Mouse (Mus musculus): Measurements from ENCODE around the gene Asxl2.
"Not testable (repeated sequence)": the region's sequence is repeated elsewhere in the genome, so short reads cannot be mapped to it uniquely, and the experiment has no call there.

Asxl2 gene

DNA sequence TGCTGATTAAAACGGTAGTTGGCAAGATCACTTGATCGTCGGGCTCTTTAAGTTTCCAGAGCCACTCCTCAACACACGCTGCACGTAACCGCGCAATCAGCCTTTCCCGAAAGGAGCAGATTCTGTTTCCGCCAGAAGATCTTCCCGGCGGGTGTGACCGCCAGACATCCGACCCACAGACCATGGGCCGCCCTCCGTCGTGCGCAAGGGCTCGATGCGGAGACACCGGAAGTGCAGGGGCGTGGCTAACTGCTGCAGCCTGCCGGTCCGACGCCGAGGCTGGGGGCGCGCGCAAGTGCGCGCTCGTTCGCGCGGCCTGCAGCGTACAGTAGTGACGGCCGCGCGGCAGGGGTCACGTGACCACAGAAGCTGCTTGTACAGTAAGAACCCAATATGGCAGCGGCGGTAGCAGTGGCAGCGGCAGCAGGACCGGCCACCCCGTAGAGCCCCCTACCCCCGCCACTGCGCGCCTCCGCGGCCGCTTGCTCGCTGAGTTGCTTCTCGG lies at the start of gene Asxl2:
Gene Asxl2 (plus strand): TSS at position 328 of the 505 bp plus-strand sequence.
- peak; percentile 99 for DNase-seq (ENCODE audit: low spot score)

DNA sequence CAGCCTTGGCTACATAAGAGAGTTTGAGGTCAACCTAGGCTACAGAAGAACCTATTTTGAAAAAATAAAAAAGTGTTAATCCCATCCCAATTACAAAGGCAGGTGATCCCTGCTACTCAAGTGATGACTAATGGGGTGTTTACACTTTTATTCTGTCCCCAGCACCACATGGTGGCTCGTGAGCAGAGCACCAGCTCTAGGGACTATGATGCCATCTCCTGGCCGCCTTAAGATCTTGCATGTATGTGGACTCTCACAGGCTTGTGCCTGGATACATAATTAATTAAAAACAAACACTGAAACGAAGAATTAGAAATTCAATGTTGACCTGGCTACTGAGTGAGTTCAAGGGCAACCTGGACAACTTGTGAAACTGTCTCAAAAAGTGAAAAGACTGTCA lies 49.5 kb upstream of the Asxl2 start:
- DNase-seq (ENCODE audit: low spot score): peak; percentile 27

DNA sequence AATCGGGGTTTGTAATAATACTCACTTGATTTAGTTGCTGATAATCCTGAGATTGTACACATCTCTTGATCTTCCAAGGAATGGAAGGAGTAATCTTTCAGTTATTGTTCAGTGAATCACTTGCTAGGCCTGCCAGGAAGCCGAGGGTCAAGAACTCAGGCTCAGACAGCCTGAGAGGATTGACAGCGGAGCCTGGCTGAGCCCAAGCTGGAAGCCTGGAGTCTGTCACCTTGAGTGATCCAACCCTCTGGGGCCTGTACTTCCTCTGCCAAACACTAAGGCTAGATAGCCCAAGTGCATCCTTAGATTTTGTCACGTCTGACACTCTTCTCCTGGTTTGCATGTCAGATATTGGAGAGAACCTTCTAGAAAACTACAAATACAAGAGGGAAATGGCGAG lies 48.9 kb upstream of the Asxl2 start:
- DNase-seq (ENCODE audit: low spot score): no peak

DNA sequence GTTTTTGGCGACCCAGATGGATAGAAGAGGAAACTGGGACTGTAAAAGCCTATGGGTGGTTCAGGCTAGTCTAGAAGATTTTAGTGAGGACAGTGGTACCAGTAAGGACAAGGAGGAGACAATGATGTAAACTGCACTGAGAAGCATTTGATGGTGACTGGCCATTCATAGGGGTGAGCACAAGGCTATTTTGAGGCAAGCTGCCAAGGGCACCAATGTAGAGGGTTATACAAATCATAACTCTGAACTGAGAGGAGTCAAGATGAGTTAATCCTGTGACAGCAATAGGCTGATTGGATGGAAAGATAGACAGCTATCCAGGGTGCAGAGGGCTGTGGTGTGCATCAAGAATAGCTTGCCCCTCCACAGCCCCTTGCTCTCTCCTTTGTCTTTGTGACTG lies 41.8 kb upstream of the Asxl2 start:
- DNase-seq (ENCODE audit: low spot score): no peak

DNA sequence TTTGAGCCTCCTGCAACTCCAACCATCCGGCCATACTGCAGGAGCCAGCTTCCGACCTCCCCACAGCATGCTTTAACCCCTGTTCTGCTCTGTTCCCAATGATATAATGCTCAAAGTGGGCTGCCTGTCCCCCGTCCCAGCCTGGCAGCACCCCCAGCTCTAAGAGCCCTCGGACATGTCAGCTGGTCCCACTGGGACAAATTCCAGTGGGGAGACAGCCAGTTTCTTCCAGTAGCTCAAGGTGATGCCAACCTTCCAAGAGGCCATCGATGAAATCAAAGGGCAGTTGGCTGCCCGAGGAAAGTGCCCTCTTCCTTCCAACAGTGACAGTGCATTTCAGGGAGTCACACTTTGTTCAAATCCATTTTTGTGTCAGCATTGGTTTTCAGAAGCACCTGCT lies 41.4 kb upstream of the Asxl2 start:
- DNase-seq (ENCODE audit: low spot score): no peak

DNA sequence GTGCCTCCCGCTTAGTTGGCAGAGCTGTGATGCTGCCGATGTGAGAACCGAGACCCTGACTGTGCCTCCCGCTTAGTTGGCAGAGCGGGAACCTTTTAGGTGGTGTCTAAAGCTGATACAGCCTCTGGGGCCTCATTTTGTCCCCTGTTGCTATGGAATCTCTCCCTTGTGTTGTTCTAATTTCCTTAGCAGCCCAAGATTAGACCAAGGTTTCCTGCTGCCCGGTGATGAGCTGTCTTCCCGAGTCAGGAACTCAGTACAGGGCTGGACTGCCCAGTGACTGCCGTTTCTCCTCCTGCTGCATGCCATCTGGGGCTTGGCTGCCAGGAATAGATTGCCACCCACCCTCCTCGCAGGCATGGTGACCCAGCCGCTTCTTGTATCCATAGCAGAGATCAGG lies 40.7 kb upstream of the Asxl2 start:
- no peak for DNase-seq (ENCODE audit: low spot score)

DNA sequence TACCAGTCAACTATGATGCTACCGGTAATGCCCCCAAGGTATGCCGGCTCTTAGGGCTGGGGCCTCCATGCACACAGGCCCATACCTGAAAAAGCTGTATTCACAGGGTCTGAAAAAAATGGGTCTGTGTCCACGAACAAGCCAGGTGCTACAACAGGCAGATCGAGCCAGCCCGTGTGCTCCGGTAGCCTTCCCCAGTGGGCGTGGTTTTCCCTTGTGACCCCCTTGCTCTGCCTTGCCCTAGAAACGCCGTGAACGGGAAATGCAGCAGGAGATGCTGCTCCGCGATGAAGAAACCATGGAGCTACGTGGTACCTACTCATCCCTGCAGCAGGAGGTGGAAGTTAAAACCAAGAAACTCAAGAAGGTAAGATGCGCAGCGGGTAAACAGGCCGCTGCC lies 38.8 kb upstream of the Asxl2 start:
- DNase-seq (ENCODE audit: low spot score): no peak

DNA sequence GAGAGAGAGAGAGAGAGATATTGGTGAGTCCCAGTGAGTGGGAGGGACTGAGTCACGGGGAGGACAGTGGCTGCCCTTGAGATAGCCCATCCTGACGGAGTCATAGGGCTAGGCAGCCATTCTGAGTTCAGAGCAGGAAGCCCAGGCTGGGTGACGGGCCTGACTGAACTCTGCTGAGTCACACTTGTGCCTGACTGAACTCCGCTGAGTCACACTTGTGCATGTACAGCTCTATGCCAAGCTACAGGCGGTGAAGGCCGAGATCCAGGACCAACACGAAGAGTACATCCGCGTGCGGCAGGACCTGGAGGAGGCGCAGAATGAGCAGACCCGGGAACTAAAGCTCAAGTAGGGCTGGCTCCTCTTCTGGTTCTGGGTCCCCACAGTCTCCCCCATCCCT lies 37.3 kb upstream of the Asxl2 start:
- DNase-seq (ENCODE audit: low spot score): peak; percentile 33

DNA sequence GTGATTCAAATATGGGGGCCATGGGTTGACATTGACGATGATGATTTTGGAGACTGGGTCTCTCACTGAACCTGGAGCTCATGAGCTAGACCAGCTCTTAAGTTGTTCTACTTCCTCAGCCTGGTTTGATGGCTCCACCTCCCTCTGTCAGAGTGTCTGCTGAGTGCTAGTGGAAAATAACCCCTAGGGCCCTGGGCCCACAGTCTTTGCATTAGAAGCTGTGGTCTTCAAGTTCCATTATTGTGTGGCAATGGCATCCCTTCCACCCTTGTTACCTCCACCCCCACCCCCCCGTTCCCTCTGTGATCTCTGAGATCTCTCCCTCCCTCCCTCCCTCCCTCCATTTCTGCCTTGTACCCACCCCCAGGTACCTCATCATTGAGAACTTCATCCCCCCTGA lies 36.6 kb upstream of the Asxl2 start:
- DNase-seq (ENCODE audit: low spot score): no peak

DNA sequence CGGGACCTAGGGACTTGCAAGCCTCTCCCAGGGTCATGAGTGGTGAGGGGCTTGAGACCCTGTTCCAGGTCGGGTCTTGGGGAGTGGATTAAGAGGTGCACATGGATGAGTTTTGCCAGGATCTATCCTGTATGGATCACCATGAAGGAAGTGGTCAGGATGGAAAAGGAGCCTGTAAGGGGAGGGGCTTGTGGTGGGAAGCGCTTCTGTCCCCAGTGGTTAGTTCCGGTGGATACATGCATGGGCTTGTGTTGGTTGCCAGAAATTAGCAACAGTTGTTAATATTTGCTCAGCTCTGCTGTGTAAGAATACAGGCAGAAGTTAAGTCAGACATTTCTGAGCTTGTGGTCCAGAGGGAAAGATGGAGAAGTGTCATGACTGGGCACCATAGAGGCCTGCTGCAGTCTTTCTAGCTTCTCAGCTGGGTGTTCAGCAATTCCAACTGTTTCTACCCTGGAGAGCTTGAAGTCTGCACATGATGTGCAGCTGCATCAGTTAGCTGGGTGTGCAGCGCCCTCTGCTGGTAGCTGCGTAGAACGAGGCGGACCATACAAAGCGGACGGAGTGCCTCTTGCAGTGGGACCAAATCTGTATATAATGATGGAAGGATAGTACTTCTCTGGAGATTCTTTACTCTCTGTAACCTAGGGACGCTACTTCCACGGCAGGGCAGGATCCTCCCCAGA lies 35.9 kb upstream of the Asxl2 start:
- peak; percentile 83 for DNase-seq (ENCODE audit: low spot score)

DNA sequence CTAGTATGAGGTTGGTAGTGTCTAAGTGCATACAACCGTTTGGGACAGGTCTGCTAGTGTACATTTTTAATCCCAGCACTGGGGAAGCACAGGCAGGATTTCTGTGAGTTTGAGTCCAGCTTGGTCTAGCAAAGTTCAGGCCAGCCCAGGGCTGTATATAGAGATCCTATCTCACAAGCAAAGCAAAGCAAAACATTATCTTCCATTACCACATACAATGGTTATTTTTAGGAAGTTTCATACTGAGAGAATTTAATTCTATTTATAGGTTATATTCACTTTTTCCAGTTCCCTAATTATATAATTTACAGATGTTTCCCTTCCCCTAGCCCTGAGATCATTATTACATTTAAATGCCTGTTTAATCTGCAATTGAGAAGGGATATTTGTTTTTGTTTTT lies 35.4 kb upstream of the Asxl2 start:
- no peak for DNase-seq (ENCODE audit: low spot score)

DNA sequence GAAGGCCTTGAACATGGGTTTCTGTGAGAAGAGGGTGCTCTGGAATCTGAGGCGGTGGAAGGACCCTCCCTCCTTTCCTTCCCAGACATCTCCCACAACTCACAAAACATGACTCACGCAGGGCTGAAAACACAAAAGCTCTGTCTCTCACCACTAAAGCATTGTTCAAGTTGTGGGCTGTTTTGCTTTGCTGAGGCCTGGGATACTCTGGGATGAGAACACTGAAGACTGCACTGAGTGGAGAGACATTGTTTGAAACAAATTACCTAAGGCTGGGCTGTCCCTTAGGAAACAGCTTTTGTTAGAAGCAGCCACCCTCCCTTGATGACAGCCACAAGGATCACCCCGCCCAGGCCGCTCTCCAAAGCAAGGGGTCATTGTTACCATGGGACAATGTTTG lies 33.5 kb upstream of the Asxl2 start:
- no peak for DNase-seq (ENCODE audit: low spot score)

DNA sequence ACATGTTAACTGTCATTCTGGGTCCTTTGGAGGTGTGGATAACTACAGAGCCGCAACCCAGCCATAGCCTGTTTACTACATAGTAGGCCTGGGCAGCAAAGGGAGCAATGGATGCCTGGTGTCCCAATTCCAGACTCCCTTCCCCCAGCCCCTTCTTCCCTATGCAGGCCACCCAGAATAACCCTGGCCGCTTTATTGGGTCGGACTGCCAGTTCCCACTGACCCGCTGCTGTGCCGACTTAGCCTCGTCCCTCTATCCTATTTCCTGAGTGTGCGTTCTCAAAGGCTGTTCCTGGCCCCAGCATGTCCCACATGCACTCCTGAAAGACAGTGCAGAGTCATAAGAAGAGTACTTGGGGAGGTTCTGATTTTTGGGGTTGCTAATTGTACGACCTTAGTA lies 29.7 kb upstream of the Asxl2 start:
- DNase-seq (ENCODE audit: low spot score): no peak

DNA sequence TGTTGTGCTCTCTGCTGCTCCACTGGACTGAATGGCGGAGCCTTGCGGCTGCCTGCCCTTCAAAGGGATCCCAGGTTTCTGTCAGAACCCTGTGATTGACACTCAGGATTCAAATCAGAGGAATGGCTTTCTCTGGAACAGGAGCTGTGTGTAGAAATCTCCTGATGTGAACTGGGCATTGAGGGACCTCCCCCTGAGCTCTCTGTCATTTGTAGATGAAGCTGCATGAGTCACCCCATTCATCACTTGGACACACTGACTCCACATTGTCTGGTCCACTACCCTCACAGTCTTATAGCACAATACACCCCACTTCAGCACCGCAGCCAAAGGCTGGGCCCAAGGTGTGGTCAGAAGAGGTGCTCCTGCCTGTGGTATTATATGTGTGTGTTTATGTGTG lies 21.0 kb upstream of the Asxl2 start:
- DNase-seq (ENCODE audit: low spot score): not testable (repeated sequence)

DNA sequence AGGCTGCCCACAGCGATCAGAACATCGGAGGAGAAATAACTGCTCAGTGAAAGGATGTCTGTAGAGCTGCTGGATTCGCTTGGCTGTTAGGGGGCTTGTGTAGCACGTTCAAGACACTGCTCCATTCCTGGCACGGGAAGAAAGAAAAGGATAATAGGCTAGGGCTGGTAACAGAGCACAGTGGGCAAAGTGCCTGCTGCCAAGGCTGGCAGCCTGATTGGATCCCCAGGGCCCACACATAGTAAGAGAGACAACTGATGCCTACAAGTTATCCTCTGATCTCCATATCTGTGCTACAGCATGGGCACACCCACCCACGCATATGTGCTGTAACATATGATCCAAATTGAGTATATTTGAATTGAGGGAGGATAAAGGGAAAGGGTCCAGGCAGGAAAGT lies 20.1 kb upstream of the Asxl2 start:
- peak; percentile 17 for DNase-seq (ENCODE audit: low spot score)

DNA sequence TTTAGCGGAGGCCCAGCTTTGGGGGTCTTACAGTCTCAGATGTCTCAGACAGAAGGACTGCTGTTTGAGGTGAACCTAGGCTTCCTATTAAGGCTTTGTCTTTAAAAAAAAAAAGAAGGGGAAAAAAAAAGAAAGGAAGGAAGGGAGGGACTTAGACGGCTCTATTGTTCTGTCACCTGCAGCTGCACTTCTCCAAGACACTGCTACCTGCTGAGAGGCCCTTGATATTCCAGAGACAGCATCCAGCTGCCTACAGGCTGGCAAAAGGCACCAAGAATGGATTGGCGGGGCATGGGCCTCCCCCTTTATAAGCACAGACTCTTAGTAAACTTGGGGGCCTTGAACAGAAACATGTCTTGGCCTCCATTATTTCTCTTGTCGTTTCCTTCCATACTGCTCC lies 11.7 kb upstream of the Asxl2 start:
- DNase-seq (ENCODE audit: low spot score): no peak

DNA sequence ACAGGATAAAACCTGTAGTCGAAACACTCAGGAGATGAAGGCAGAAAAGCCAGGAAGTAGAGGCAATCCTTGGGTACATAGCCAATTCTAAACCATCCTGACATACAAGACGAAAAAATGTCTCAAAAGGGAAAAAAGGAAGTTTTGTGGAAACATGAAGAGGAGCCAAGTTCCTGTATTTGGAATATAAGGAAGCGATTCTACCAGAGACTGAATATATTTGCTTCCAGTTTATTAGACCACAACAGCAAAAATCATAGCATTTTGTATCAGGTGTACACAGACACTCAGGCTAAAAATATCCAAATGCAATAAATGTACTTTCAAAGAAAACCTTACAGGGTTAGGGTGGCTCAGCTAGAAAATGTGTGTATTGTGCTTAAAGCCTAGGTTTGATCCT lies 7.9 kb upstream of the Asxl2 start:
- no peak for DNase-seq (ENCODE audit: low spot score)

DNA sequence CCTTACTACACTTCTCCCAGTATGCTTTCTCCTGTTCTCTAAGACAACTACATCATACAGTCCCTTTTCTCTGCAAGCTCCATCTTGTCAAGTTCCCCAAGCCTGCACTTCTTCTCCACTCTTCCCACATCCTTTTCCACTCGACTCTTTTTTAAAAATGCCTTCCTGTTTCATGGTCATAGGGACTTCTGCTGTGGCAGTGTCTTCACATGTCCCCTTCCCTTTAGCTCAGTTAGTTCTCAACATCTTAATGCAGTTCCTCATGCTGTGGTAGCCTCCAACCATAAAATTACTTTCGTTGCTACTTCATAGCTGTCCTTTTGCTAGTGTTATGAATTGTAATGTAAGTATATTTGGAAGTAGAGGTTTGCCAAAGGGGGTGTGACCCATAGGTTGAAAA lies 6.1 kb upstream of the Asxl2 start:
- no peak for DNase-seq (ENCODE audit: low spot score)

DNA sequence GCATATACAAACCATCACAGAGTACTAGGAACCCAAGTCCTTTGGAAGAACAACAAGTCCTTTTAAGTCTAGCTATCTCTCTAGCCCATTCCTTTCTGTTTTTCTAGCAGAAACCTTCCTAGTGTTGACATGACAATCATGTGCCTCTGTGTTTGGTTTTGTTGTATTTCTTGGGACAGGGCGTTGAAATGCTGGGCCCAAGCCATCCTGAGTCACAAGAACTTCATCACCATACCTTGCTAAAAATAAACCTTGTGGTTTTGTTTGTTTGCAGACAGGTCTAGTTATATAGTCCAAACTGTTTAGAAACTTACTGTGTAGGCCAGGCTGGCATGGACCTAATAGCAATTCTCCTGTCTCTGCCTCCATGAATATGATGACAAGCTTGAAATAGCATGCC lies 3.9 kb upstream of the Asxl2 start:
- no peak for DNase-seq (ENCODE audit: low spot score)

DNA sequence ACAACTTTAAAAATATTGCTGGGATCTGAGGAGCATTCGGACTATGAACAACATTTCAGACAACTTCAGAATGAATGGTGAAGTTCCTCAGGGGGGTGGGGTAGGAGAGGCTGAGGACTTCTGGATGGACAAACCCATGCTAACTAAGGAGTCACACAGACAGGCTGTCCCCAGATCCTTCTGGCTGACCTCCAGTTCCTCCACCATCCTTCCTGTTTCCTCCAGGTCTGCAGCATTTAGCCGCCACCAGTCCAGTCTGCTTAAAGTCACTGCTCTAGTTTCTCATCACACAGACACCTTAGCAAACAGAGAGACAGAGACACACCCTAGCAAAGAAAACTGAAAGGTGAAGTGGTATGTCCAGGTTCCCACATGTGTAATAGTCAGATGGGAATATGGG lies 2.5 kb upstream of the Asxl2 start:
- no peak for DNase-seq (ENCODE audit: low spot score)

DNA sequence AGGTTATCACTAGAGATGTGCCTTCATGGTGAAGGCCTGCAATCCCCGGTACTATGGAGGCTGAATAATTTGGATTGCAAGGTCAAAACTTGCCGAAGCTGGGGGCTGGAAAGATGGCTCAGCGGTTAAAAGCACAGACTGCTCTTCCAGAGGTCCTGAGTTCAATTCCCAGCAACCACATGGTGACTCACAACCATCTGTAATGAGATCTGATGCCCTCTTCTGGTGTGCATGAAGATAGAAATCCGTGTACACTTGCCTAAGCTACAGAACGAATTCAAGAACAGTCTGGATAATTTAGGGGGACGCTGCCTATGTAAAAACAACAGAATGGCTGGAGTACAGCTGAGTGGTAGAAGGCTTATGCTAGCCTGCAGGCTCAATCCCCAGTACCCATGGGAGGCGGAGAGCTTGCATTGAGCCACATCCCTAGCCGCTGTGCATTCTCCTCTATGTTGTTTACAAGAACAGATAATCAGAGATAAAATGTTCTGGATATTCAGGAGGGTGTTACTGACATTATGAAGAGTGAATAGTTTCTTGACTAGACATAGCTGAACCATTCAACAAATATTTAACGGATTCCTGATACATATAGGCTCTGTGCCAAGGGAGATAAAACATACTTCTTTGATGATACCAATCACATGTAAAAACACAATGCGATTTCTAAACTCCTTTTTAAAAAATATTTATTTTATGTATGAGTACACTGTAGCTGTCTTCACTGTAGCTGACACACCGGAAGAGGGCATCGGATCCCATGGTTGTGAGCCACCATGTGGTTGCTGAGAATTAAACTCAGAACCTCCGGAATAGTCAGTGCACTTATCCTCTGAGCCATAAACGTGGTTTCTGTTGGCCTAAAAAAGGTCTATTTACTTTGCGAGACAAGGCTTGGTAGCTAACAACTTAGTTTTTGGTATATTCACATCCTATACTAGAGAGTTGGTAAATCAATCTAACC lies 999 bp upstream of the Asxl2 start:
- DNase-seq (ENCODE audit: low spot score): peak; percentile 60

DNA sequence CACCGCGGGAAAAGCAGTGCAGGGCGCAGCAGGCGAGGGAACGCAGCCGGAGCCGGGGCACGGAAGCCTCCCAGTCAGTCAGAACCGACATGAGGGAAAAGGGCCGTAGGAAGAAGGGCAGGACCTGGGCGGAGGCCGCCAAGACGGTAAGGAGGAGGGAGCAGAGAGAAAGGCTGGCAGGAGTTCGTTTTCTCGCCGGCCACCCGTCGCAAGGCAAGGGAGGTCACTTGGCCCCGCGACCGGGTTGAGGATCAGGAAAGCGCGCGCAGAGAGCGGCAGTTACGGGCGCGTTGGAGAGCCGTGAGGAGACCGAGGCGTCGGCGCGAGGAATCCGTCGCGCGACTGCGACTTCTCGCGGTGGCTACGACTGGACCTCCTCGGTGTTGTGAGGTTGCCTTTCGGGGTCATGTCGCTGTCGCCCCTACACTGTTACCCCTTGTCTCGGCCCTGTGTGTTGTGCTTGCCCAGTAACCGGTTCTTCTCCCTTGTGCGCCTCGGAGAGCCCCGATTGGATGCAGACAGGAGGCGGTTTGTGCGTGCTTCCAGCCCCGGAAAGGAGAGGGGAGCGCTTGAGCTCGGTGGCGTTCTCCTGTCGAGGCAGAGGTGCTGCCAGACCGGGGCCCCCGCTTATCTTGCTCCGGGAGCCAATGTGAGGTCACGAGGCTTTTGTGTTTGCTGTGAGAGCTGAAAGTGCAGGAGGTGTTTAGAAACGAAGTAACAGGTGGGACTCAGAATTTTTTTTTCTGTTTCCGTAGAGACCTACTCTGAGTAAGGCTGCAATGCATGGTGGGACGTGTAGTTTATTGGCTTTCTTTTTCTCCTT lies 621 bp downstream of the Asxl2 start:
- DNase-seq (ENCODE audit: low spot score): peak; percentile 81

All from MN1 (cell line).